Mouse (Mus musculus) midbrain, embryonic 11.5 days (tissue): ENCODE measurements around the gene Cript. TPM values are rescaled to one million over a fixed set of nuclear protein-coding genes. Genes with fewer than 3 reads are reported as not detected.
"Not testable (repeated sequence)": the region's sequence is repeated elsewhere in the genome, so short reads cannot be mapped to it uniquely, and the experiment has no call there.

ENCODE experiments used
- ATAC-seq: fragments of 200-750 bp; cut with Nextera tagmentation; 2 replicates; pipeline ENCODE4 v1.8.0; 2017; ENCODE audit warnings: moderate TSS enrichment, moderate library complexity; ENCODE audit not compliant: low FRiP score
- DNase-seq: peaks from one replicate; pipeline ENCODE4 v3.0.0; 2015; ENCODE audit warnings: low spot score; ENCODE audit errors: missing footprints
- H3K27ac ChIP-seq: fragments of 300-500 bp; sonication (generic); 2 replicates; pipeline ENCODE4 v1.5.1; 2014; ENCODE audit warnings: low read depth, low read length
- H3K27me3 ChIP-seq: fragments of 300-500 bp; sonication (generic); 2 replicates; pipeline ENCODE4 v1.6.1; 2014; ENCODE audit warnings: mild to moderate bottlenecking, low read length, moderate library complexity, mixed read lengths; ENCODE audit not compliant: control insufficient read depth, insufficient read depth
- H3K36me3 ChIP-seq: fragments of 300-500 bp; sonication (generic); 2 replicates; pipeline ENCODE4 v1.6.1; 2014; ENCODE audit warnings: mild to moderate bottlenecking, low read length, moderate library complexity, mixed read lengths; ENCODE audit not compliant: control insufficient read depth, insufficient read depth
- H3K4me1 ChIP-seq: fragments of 300-500 bp; sonication (generic); 2 replicates; pipeline ENCODE4 v1.6.1; 2014; ENCODE audit warnings: low read length; ENCODE audit not compliant: control insufficient read depth, insufficient read depth
- H3K4me2 ChIP-seq: fragments of 300-500 bp; sonication (generic); 2 replicates; pipeline ENCODE4 v1.6.1; 2014; ENCODE audit warnings: mild to moderate bottlenecking, moderate library complexity
- H3K4me3 ChIP-seq: fragments of 300-500 bp; sonication (generic); 2 replicates; pipeline ENCODE4 v1.5.1; 2014; ENCODE audit warnings: low read depth, low read length
- H3K9ac ChIP-seq: fragments of 300-500 bp; sonication (generic); 2 replicates; pipeline ENCODE4 v1.6.1; 2014; ENCODE audit warnings: low read length
- H3K9me3 ChIP-seq: fragments of 300-500 bp; sonication (generic); 2 replicates; pipeline ENCODE4 v1.6.1; 2016; ENCODE audit warnings: low read length; ENCODE audit not compliant: control insufficient read depth
- WGBS: fragments of 180-500 bp; shearing (Covaris S2); extraction: QIAGEN DNeasy Blood & Tissue Kit; methylation state at CpG from one replicate; pipeline ENCODE4 v1.1.7; 2014; 5-methylcytosine and 5-hydroxymethylcytosine counted together
- polyA plus RNA-seq: library from polyadenylated mRNA; unstranded; fragments of >200 nt; fragmentation: Nextera tagmentation; extraction: Ambion mirVana; gene quantifications from 2 replicates; pipeline ENCODE4 v1.2.1, GENCODE M21; 2014

Gene Cript
- polyA plus RNA-seq, 1 experiment from 2014 or later: 211 TPM

DNA sequence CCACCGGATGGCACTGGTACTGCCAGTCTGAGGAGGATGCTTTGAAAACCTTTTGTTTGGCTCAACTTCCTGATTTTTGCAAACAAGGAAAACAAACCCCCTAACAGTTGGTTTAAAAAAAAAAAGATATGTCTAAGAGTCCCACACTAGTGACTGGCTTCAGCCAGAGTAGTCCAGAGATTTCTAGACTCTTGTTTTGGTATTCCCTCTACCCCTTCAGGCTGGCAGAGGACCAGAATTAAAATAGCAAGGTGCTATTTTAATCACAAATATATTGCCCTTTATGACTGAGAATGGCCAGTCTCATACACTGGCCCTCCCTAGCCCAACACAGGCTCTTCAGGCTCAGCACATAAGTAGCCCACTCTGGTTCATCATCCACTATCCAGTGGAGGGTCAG, 30.3 kb downstream of the Cript start:
- 71% methylated on average over 1 of the region's 1 CpGs for WGBS
- no peak for ATAC-seq
- no peaks in the 10 kb centered on the region for H3K4me1 ChIP-seq
- no peaks in the 10 kb centered on the region for H3K27me3 ChIP-seq
- H3K36me3 ChIP-seq: no peaks in the 10 kb centered on the region
- no peaks in the 10 kb centered on the region for H3K9me3 ChIP-seq
- no peak overlapping the region for H3K4me2 ChIP-seq
- H3K4me3 ChIP-seq: no peak overlapping the region
- no peak overlapping the region for H3K9ac ChIP-seq
- DNase-seq: no peak
- H3K27ac ChIP-seq: no peak overlapping the region

DNA sequence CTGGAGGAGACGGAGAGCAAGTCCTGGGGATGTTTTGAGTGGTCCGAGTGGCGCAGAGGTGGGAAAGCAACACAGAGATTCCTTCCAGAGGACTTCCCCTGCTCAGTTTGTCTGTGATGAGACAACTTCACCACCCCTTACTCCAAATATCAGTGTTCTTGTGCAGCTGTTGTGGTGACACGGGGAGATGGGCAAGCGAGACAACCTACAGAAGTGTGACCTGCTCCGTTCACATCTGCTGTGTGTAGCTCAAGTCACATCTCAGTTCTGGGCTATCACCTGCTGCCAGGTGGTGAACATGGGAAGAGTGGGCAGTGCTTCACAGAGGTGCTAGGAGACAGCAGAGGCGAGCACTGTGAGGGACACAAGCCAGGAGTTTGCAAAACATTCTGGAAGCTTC, 31.4 kb downstream of the Cript start:
- ATAC-seq: no peak
- Histone ChIP-seq H3K4me1 (no peaks in the 10 kb centered on the region), H3K27me3 (no peaks in the 10 kb centered on the region), H3K4me2 (no peak overlapping the region), H3K27ac (no peak overlapping the region), H3K9me3 (no peaks in the 10 kb centered on the region), H3K4me3 (no peak overlapping the region), H3K36me3 (no peaks in the 10 kb centered on the region), H3K9ac (no peak overlapping the region)
- no peak for DNase-seq
- 91% methylated on average over 7 of the region's 7 CpGs for WGBS

DNA sequence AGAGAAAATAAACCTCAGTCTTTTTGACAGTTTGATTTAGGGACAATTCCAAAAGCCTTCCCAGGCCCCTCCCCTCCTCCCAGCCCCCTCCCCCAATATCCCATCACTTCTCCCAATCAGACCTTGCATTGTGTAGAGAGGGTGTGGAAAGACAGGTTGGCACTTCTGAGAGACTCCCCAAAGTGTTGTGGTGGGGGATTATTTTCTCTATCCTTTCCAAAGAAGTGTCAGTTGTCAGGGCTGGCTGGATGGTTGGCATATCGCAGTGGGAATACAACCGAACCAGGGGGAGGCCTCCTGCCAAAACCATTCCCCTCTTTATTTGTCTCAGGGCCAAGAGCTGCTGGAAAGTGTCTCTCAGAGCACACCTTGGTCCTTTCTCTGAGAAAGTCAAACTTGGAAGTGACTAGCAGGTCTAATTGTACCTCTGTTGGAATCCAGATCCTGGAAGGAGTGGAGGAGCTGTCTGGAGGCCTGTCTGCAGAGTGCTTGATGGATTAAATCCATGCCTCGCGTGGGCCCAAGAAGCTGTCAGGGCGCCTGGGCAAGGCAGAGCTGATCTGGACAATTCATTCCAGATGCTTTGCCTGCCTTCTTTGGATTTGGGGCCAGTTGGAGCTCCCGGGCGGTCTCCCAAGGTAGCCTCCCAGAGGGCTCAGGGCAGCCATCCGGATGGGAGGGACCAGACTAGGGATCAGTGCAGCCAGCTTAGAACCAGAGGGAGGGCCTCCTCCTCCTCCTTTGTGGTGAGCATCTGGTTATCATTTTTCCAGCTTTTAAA, 32.3 kb downstream of the Cript start:
- H3K27me3 ChIP-seq: no peaks in the 10 kb centered on the region
- H3K4me3 ChIP-seq: no peak overlapping the region
- 60% methylated on average over 8 of the region's 8 CpGs for WGBS
- no peaks in the 10 kb centered on the region for H3K4me1 ChIP-seq
- DNase-seq (no peak), ATAC-seq (no peak)
- H3K9ac ChIP-seq: no peak overlapping the region
- no peak overlapping the region for H3K4me2 ChIP-seq
- H3K27ac ChIP-seq: no peak overlapping the region
- no peaks in the 10 kb centered on the region for H3K36me3 ChIP-seq
- no peaks in the 10 kb centered on the region for H3K9me3 ChIP-seq

DNA sequence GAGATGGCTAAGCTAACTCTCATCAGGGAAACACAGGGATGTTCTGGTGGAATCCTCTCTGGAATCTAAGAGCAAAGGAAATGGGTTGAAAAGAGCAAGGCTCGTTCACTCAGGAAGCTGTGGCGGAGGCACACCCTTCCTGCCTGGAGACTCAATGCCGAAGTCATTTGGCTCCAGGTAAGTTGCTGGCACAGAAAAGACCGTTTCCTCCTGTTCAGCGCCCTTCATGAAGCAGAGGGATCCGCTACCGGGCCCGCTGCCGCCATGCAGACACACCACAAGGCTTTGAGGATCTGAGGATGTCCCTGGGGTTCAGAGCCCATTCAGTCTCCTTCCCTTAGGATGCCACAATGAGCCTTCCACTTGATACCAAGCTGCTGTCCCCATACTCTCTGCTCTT, 37.3 kb downstream of the Cript start:
- Histone ChIP-seq H3K27ac (no peak overlapping the region), H3K27me3 (no peaks in the 10 kb centered on the region), H3K4me2 (no peak overlapping the region), H3K9me3 (no peaks in the 10 kb centered on the region), H3K4me3 (no peak overlapping the region), H3K36me3 (no peaks in the 10 kb centered on the region), H3K4me1 (no peaks in the 10 kb centered on the region), H3K9ac (no peak overlapping the region)
- 81% methylated on average over 9 of the region's 9 CpGs for WGBS
- ATAC-seq (no peak), DNase-seq (no peak)

DNA sequence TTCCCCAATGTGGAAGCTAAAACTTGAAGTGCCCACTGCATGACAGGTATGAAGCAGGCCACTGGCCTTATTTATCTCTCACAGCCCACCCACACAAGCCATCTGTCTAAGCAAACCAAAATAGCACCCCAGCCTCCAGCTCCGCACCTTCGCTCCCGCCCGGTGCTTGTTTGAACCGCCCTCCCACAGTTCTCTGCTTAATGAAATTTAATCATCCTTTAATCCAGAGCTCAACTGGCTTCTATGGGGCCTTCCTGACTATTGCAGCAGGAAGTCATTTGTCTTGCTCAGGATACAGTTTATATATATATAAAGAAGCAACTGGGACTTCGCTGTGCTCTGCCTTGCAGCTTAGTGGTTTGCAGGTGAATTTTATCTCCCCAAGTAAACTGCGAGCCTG, 38.1 kb downstream of the Cript start:
- H3K4me3 ChIP-seq: no peak overlapping the region
- H3K9me3 ChIP-seq: no peaks in the 10 kb centered on the region
- no peak overlapping the region for H3K4me2 ChIP-seq
- DNase-seq (no peak), ATAC-seq (no peak)
- H3K27me3 ChIP-seq: no peaks in the 10 kb centered on the region
- H3K9ac ChIP-seq: no peak overlapping the region
- no peak overlapping the region for H3K27ac ChIP-seq
- no peaks in the 10 kb centered on the region for H3K4me1 ChIP-seq
- 83% methylated on average over 7 of the region's 7 CpGs for WGBS
- no peaks in the 10 kb centered on the region for H3K36me3 ChIP-seq

DNA sequence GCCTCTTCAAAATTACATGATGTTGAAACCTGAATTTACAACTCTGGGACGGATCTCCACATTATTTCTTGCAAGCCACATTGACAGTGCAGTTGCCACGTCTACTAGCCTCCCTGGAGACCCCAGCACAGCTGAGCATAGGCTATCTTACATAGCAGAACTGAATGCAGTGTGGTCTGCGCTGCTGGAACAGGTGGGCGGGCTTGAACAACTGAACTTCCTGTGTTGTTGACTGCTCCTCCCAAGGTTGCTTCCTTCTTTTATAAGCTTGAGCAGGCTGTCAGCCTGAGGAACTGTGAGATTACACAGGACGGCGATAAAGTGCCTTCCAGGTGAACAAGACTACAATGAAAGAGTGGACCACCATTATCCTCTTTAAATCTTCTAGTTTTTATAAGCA, 38.6 kb downstream of the Cript start:
- ATAC-seq: no peak
- Histone ChIP-seq H3K4me2 (no peak overlapping the region), H3K4me3 (no peak overlapping the region), H3K9me3 (no peaks in the 10 kb centered on the region), H3K36me3 (no peaks in the 10 kb centered on the region), H3K27me3 (no peaks in the 10 kb centered on the region), H3K27ac (no peak overlapping the region), H3K4me1 (no peaks in the 10 kb centered on the region), H3K9ac (no peak overlapping the region)
- WGBS: 81% methylated on average over 6 of the region's 6 CpGs
- DNase-seq: no peak

DNA sequence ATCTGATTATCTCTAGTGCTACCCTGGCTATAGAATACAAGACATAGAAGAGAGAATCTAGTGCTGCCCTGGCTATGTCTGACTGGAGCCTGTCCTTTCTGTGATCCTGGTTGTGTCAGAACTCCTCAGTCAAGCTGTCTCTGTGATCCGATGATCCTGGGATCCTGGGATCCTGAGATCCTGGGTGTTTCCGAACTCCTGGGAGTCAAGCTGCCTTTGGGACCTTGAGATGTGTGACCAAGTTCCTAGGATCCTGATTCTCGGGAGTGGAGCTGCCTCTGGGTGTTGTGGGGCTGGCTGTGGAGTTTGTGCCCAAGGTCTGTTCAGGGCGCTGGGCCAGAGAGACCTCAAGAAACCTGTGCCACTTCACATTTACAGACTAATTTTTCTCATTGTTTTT, 43.6 kb downstream of the Cript start:
- no peak overlapping the region for H3K4me2 ChIP-seq
- ATAC-seq: no peak
- H3K27me3 ChIP-seq: no peaks in the 10 kb centered on the region
- no peak overlapping the region for H3K4me3 ChIP-seq
- no peak for DNase-seq
- H3K36me3 ChIP-seq: no peaks in the 10 kb centered on the region
- H3K27ac ChIP-seq: no peak overlapping the region
- no peaks in the 10 kb centered on the region for H3K9me3 ChIP-seq
- WGBS: 87% methylated on average over 4 of the region's 4 CpGs
- H3K9ac ChIP-seq: no peak overlapping the region
- no peaks in the 10 kb centered on the region for H3K4me1 ChIP-seq

DNA sequence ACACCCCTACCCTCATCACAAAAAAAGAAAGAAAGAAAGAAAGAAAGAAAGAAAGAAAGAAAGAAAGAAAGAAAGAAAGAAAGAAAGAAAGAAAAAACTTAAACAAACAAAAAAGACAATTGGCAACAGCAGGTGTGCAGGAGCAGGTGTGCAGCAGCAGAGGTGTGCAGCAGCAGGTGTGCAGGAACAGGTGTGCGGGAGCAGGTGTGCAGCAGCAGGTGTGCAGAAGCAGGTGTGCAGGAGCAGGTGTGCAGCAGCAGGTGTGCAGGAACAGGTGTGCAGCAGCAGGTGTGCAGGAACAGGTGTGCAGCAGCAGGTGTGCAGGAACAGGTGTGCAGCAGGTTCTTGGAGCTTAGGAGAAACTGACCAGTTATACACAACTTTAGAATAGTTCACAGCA, 46.8 kb downstream of the Cript start:
- H3K36me3 ChIP-seq, H3K9me3 ChIP-seq, ATAC-seq, H3K4me1 ChIP-seq, H3K27me3 ChIP-seq, DNase-seq, H3K4me2 ChIP-seq, H3K4me3 ChIP-seq, H3K9ac ChIP-seq, H3K27ac ChIP-seq: not testable (repeated sequence)
- WGBS: 95% methylated on average over 1 of the region's 1 CpGs

DNA sequence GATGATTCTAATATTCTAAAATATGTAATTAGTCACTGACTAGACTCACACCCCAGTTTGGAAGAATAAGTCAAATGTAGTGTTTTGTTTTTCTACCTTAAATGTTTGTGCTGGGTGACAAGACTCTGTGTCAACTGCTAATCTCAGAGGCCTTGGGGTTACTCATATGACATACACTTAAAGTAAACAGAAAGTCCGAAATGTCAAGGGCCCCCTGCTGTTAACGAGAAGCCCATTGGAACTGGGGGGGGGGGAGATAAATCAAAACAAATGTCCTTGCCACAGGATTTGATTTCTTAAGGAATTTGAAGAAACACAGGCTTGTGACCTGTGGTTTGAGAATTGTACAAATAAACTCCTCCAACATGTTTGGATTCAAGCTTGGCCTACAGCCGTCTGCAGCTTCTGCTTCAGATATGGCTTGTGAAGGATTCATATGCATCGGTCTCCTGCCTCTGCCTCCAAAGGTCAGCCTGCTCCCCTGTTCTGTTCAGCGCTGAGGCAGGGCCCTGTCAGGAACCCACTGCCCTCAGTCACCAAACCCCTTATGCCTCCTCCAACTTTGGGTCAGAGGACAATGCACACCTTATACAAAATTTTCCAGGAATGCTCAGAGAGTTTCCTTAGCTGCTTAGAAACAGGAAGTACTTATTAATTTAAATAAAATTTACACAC, 47.6 kb downstream of the Cript start:
- ATAC-seq (no peak), DNase-seq (no peak)
- H3K27me3 ChIP-seq: no peaks in the 10 kb centered on the region
- 81% methylated on average over 5 of the region's 5 CpGs for WGBS
- no peak overlapping the region for H3K9ac ChIP-seq
- no peak overlapping the region for H3K27ac ChIP-seq
- H3K36me3 ChIP-seq: no peaks in the 10 kb centered on the region
- no peaks in the 10 kb centered on the region for H3K9me3 ChIP-seq
- H3K4me2 ChIP-seq: no peak overlapping the region
- H3K4me3 ChIP-seq: no peak overlapping the region
- H3K4me1 ChIP-seq: no peaks in the 10 kb centered on the region
